41 mouse cellular contexts compared by ENCODE assay signal in genomic region chr10:77706326-77706725, GRCm38 (mm10). TPM values are rescaled to one million over a fixed set of nuclear protein-coding genes. Genes with fewer than 3 reads are reported as not detected.
"Had no signal": no experiment of that assay in that cellular context is flagged by ENCODE, and none has a peak within 500 bp of the region (broad histone marks: within the 10 kb centered on the region; RNA-seq: fewer than 3 reads in every experiment).

Gene Gm10272, plus strand, starts transcription at chr10:77706626.

- ATAC-seq: hindbrain, embryonic 16.5 days; hindbrain, postnatal 0 days; inflammation-experienced regulatory T-cells, adult 6 months; intestine, embryonic 15.5 days; intestine, embryonic 16.5 days; intestine, postnatal 0 days had no signal

- H3K36me3 ChIP-seq: heart, embryonic 10.5 days; heart, embryonic 12.5 days; heart, embryonic 13.5 days; heart, embryonic 15.5 days; hindbrain, embryonic 10.5 days; hindbrain, embryonic 12.5 days; hindbrain, embryonic 13.5 days; hindbrain, embryonic 15.5 days; intestine, embryonic 15.5 days; kidney, embryonic 15.5 days had no signal

- H3K9me3 ChIP-seq: heart, embryonic 15.5 days; hindbrain, embryonic 15.5 days had no signal

- H3K27me3 ChIP-seq: heart, embryonic 12.5 days; heart, embryonic 13.5 days; heart, embryonic 15.5 days; hindbrain, embryonic 12.5 days; hindbrain, embryonic 13.5 days; hindbrain, embryonic 15.5 days; intestine, embryonic 15.5 days; kidney, embryonic 15.5 days had no signal

- H3K4me3 ChIP-seq: heart, embryonic 10.5 days; heart, embryonic 12.5 days; heart, embryonic 13.5 days; heart, embryonic 15.5 days; hindbrain, embryonic 10.5 days; hindbrain, embryonic 12.5 days; hindbrain, embryonic 13.5 days; hindbrain, embryonic 15.5 days; intestine, embryonic 15.5 days; kidney, embryonic 15.5 days; layer of hippocampus, adult 2 months had no signal

- H3K4me1 ChIP-seq: heart, embryonic 10.5 days; heart, embryonic 12.5 days; heart, embryonic 13.5 days; heart, embryonic 15.5 days; hindbrain, embryonic 10.5 days; hindbrain, embryonic 12.5 days; hindbrain, embryonic 13.5 days; hindbrain, embryonic 15.5 days; intestine, embryonic 15.5 days; kidney, embryonic 15.5 days had no signal

RNA-seq across cellular contexts. Expression of gene Gm10272, which starts in this region (rescaled TPM):
- total RNA-seq: heart, postnatal 10 days; heart, postnatal 14 days; heart, postnatal 25 days; heart, postnatal 36 days; heart, postnatal 4 days; hematopoietic stem cell, adult 5-6 weeks; hindbrain, postnatal 0 days; layer of hippocampus, adult 18-20 months; layer of hippocampus, adult 2 months; layer of hippocampus, adult 8-10 months; layer of hippocampus, postnatal 10 days; layer of hippocampus, postnatal 14 days; layer of hippocampus, postnatal 25 days; layer of hippocampus, postnatal 36 days; left cerebral cortex, adult 18-20 months had no signal
- polyA plus RNA-seq: heart, embryonic 10.5 days; heart, embryonic 11.5 days; heart, embryonic 12.5 days; heart, embryonic 13.5 days; heart, embryonic 14.5 days; heart, embryonic 15.5 days; heart, embryonic 16.5 days; heart, postnatal 0 days; hindbrain, embryonic 10.5 days; hindbrain, embryonic 11.5 days; hindbrain, embryonic 12.5 days; hindbrain, embryonic 13.5 days; hindbrain, embryonic 14.5 days; hindbrain, embryonic 15.5 days; hindbrain, embryonic 16.5 days; hindbrain, postnatal 0 days; inflammation-experienced regulatory T-cells, adult 6 months; intestine, embryonic 14.5 days; intestine, embryonic 15.5 days; intestine, embryonic 16.5 days; intestine, postnatal 0 days; kidney, adult 2 months; kidney, embryonic 14.5 days; kidney, embryonic 15.5 days; kidney, embryonic 16.5 days; kidney, postnatal 0 days; large intestine, adult 2 months had no signal
